Mouse (Mus musculus) olfactory bulb, adult 2 months (tissue): Measurements from ENCODE around the gene Megf6.

ENCODE experiments used
- CTCF ChIP-seq: fragments of 200-500 bp; IDR thresholded peaks from 2 replicates; pipeline ENCODE4 v1.5.1; 2012; ENCODE audit warnings: low read depth, mild to moderate bottlenecking, low read length, moderate library complexity; ENCODE audit not compliant: insufficient read depth
- POLR2A ChIP-seq: fragments of 200-500 bp; IDR thresholded peaks from 2 replicates; pipeline ENCODE4 v1.6.1; 2012; ENCODE audit warnings: mild to moderate bottlenecking, low read depth, low read length, moderate library complexity; ENCODE audit not compliant: insufficient read depth

DNA sequence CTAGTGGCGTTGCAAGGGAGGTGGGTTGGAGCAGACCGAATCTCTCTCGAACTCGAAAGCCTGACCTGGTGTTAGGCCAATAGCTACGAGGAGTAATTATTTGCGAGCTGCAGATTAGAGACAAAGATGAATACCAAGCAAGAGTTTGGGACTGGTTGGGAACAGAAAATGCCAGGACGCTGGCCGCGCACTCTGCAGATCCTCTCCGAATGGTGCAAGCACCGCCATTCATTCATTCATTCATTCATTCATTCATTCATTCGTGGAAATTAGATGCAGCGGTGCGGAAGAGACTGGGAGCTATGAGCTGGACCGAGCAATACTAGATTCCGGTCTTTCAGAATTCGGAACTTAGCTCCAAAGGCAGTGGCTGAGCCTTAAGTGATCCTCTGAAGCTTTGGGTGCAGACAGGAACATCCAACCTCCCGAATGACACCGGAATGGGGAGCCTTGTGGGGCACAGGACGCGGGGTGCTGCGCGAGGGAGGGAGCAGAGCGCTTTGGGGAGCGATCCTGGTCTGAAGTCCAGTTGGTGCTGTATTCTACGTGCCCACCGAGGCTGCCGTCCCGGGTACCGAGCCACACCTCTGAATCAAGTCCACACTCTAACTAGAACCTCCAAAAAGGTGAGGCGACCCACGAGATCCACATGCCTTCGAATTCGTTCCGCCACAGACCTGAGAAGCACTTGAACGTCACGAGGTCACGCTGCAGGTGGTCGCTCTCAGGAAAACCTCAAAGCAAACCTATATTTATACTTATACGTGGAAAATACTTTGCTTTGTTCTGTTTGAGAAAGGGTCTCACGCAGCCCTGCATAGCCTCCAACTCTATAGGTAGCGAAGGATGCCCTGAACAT lies 29.3 kb upstream of the Megf6 start:
- no peak for TF ChIP-seq CTCF
- TF ChIP-seq POLR2A, result no peak
